Mouse (Mus musculus) lung, postnatal 10 days (tissue): Measurements from ENCODE around the gene Nxt1.

Experiments used
- DNase-seq: peaks from one replicate; pipeline ENCODE4 v3.0.0; 2021

Nxt1 gene

GRCm38 (mm10) chr2:148672199-148673096 is at the start of gene Nxt1:
Gene Nxt1, plus strand, starts transcription at chr2:148672601.
- DNase-seq, result peak; percentile 99

- DNase-seq, result no peak
Observed at GRCm38 (mm10) chr2:148623067-148623466, 49.3 kb upstream of the Nxt1 start.

- no peak for DNase-seq
Observed at GRCm38 (mm10) chr2:148624484-148624883, 47.9 kb upstream of the Nxt1 start.

GRCm38 (mm10) chr2:148627011-148627471 is 45.4 kb upstream of the Nxt1 start:
- peak; percentile 52 for DNase-seq

- no peak for DNase-seq
Observed at GRCm38 (mm10) chr2:148631011-148631410, 41.4 kb upstream of the Nxt1 start.

- no peak for DNase-seq
Observed at GRCm38 (mm10) chr2:148631602-148632001, 40.8 kb upstream of the Nxt1 start.

GRCm38 (mm10) chr2:148634466-148634865 is 37.9 kb upstream of the Nxt1 start:
- no peak for DNase-seq

- no peak for DNase-seq
Observed at GRCm38 (mm10) chr2:148642610-148643370, 29.6 kb upstream of the Nxt1 start.

GRCm38 (mm10) chr2:148644421-148645000 is 27.9 kb upstream of the Nxt1 start:
- no peak for DNase-seq

- DNase-seq, result no peak
Observed at GRCm38 (mm10) chr2:148650587-148651357, 21.6 kb upstream of the Nxt1 start.

- peak; percentile 82 for DNase-seq
Observed at GRCm38 (mm10) chr2:148654961-148655360, 17.4 kb upstream of the Nxt1 start.

- no peak for DNase-seq
Observed at GRCm38 (mm10) chr2:148663458-148663857, 8.9 kb upstream of the Nxt1 start.

- peak; percentile 56 for DNase-seq
Observed at GRCm38 (mm10) chr2:148677801-148678200, 5.4 kb downstream of the Nxt1 start.

GRCm38 (mm10) chr2:148679346-148679745 is 6.9 kb downstream of the Nxt1 start:
- DNase-seq, result peak; percentile 76

- peak; percentile 99 for DNase-seq
Observed at GRCm38 (mm10) chr2:148680775-148681291, 8.4 kb downstream of the Nxt1 start, which contains the start of gene Gzf1. Gene Gzf1, plus strand, starts transcription at chr2:148681023.

GRCm38 (mm10) chr2:148681461-148681891 is 9.1 kb downstream of the Nxt1 start:
- DNase-seq, result peak; percentile 79

GRCm38 (mm10) chr2:148683031-148683430 is 10.6 kb downstream of the Nxt1 start:
- DNase-seq, result no peak

GRCm38 (mm10) chr2:148684972-148685371 is 12.6 kb downstream of the Nxt1 start:
- no peak for DNase-seq

GRCm38 (mm10) chr2:148685709-148686108 is 13.3 kb downstream of the Nxt1 start:
- DNase-seq, result peak; percentile 26

- DNase-seq, result peak; percentile 46
Observed at GRCm38 (mm10) chr2:148686862-148687261, 14.5 kb downstream of the Nxt1 start.

GRCm38 (mm10) chr2:148687971-148688370 is 15.6 kb downstream of the Nxt1 start:
- DNase-seq, result no peak
